Mouse (Mus musculus): ENCODE measurements around the gene Zar1.
A peak's percentile ranks its signal among the peaks of the same experiment; 100 is the strongest.
"Not testable (repeated sequence)": the region's sequence is repeated elsewhere in the genome, so short reads cannot be mapped to it uniquely, and the experiment has no call there.

Zar1 gene

DNA sequence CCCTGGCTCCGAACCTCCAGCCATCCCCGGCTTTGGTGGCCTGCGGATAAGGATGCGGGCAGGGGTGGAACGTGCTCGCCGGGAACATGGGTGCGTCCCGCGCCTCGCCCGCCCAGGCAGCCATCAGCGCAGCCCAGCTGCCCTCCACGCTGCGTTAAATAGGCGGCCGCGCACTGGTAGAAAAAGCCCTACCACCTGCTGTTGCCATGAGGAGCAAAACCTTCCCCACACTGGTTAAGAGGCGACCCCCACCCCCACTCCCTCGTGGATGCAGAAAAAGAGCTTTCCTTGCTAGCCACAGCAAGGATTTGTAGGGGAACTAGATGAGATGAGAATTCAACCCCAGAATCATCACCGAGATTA is at the start of gene Zar1:
Zar1 (minus strand) TSS at position 285 of the 363 bp plus-strand sequence.
- not testable (repeated sequence) for DNase-seq

DNA sequence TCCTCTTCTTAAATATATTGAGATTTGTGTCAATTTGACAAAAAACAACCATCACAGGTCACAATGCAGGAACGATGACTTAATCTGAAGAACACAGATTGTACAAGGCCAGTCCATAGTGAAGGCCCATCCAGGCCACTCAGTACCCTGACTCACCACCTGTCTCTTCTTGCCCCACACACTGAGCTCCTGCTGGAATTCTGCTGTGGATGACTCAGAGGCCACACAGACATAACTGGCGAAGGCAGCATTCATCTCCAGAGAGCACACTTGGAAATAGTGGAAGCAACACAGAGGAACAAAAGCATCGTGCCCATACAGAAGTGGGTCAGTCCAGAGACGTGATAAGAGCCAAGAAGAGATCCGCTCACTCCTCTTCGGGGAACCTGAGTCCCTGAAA is 49.0 kb upstream of the Zar1 start:
- DNase-seq: no peak

DNA sequence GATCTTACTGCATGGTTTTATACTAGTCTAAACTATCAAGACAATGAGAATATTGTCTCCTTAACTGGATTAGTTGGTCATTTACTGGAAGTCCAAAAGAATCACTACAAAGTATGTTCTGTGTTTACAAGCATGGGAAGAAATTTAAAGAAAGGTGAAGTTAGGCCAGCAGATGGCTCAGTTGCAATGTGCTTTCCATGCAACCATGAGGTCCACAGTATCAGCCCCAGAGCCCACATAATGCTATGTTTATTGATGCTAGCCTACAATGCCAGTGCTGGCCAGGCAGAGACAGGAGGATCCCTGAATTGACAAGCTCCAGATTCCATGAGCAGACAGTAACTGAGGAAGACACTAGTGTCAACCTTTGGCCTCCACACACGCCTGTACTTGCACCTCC is 40.0 kb upstream of the Zar1 start:
- DNase-seq: no peak

DNA sequence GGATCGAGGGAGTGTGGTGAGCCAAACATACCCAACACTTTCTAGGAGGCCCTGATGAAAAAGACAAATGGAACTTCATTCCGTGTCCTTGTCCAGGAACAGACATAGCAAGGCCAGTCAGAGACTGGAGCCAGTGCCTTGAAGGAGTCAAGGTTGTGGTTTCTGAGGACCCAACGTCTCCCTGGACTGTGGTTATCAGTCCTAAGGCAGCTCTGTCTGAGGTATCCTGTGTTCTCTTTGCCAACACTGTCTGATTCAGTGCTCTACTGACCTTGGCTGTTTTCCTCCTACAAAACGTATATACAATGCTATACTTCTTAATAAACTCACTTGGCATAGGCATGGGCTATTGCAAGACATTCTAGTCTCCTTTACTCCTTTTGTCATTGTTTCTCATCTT is 36.4 kb upstream of the Zar1 start:
- no peak for DNase-seq

DNA sequence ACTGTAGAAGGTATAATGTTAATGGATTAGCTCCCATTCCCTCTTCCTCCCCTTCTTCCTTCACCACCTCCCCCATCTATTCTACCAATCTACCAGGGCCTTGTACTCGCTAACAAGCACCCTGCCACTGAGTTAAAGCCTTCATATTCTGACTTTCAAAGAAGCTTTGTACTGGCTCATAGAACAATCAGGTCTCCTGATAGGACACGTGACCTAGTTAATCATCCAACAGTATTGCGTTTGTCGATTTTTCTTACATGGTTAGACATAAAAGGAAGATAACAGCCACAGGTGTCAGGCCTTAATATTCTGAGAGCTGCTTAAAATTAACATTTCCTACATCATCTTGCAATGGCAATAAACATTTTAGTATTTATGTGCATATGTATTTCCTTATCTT is 22.1 kb upstream of the Zar1 start:
- no peak for DNase-seq

DNA sequence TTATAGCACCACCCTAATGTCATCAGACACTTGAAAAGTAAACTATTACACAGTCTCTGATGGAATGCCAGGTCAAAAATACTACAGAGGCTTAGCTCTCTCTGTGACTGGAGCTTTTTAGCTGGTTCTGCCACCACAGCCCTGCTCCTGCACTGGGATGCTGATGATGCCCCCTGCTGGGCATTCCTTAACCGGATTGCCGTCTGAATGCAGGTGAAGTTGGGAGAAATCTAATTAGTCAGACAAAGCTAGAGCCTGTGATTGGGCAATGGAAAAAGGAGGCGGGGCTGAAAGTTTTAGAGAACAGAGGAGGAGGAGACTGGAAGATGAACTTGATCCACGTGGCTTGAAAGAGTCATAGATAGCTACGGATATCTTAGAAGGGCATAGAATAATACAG is 20.0 kb upstream of the Zar1 start:
- peak; percentile 75 for DNase-seq

DNA sequence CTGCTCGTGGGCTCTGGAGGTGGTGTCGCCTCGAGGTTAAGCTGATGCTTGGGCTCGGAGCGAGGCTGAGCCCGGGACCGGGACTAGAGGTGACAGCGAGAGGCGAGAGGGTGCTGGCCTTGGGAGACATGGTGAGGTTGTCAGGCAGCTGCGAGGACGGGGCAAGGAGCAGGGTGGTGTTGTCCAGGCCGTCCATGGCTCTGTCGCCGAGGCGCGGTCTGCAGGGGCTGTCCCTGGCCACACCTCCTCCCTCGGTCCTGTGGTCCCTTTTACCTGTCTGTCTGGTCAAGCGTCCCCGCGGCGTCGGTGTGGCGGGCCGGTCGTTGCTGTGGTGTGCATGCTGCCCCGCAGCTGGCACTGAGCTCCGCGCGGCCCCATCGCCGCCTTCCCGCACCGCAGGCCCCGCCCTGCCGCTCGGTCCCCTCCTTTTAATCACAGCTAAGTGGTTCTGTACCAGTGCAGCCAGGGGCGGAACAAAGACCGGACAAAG is 6.2 kb upstream of the Zar1 start, which contains the start of gene Gm5868:
Gm5868 (minus strand) TSS at position 360 of the 490 bp plus-strand sequence.
- DNase-seq: peak; percentile 9

DNA sequence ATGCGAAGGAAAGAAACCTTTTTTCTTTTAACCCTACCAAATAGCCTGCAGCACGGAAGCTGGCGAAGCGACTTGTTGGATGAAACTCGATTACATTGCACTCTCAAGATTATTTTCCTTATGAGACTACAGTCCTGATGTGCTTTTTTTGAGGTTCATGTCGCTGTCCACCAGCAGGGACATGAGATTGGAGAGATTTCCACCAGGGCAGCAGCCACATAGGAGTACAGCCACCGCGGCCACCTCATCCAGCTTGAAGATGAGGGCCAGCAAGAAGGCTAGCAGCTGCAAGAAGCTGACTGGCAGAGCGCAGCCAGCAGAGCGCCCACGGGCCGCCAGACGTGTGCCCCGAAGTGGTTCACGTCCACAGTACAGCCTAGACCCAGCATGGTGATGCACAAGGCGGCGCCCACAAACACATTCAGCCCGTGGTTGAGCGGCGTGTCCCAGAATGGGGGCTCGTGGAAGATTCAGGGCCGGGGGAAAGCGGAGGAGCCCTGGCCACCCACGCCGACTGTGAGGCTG is 5.7 kb upstream of the Zar1 start:
- not testable (repeated sequence) for DNase-seq

DNA sequence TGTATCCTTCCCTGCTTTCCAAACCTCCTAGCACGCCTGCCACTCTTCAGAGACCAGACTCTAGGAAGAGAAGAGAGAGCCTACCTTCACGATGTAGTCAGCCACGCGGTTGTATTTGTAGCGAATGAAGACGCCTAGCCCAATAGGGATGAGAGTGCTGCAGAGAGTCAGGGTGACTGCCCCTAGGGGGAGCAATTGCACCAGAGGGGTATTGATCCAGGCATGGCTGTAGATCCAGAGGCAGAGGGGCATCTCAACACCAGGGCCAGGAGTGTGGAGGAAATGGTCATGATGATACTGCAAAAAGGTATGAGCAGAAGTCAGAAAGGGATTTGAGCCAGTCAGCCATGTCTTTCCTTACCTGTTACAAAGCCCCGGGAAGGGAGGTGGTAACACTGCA is 5.1 kb upstream of the Zar1 start:
- not testable (repeated sequence) for DNase-seq

DNA sequence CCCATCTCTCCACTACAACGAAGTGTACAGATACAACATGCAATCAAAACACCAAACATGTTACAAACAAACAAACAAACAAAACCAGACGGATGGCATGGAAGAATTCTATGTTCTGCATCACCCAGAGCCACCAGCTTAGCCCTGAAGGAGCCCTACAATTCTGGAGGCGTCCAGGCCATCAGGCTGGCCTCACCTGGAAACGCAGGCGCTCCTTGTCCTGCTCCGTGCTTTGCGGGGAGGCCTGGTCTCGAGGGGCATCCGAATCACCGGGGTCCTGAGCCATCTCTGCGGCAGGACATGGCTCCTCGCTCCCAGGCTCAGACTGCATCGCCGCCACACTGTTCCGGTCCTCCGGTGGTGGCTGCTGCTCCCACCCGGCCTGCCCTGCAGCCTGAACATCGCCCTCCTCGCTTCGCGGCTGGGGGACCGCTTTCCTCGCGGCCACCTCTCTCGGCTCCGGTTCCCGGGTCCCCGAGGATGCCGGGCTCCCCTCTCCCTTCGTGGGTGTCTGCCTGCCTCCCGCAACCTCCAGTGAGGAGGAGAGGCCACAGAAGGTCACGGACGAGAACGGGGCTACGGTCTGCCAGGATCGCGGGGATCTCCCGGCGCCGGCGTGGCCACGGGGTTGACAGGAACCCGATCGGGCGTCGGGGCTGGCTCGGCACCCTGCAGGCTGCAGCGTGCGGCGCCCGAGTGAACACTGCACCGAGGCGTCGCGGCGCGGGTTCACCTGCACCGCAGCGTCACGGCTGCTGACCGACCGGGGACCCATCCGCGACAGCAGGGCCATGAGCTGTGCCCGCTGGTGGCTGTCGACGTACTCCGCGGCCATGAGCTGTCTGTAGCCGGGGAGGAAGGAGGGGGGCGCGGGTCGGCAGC is 725 bp downstream of the Zar1 start:
- DNase-seq: peak; percentile 13

DNA sequence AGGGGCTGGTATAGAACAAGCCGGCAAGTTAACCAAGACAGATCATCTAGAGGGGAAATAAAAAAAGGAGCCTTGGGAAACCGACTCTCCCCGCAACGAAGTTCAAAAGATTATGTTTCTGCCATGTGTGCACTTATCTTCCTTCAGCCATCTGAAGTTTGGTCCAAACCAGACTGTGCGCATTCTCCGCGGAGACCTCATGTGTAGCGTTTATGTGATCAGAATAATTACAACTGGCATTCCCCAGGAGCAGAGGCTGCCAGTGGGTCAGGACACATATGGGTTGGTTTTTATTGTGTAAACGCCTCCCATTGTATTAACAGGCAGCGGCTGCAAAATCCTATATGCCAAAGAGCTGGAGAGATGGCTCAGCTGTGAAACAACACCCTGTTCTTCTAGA is 1.5 kb downstream of the Zar1 start:
- not testable (repeated sequence) for DNase-seq

DNA sequence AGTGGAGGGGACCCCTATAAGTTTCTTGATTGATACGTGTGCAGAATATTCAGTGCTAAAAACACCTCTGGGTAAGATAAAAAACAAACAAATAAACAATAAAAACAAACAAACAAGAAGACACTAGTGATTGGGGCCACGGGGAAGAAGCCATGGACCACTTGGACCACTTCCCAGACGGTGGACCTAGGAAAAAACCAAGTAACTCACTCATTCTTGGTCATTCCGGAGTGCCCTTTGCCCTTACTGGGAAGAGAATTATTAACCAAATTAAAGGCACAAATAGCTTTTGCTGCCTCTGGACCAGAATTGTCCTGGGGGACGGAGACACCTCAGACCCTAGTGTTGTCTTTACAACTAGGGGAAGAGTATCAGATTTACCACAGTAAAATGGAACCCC is 15.4 kb downstream of the Zar1 start:
- DNase-seq: peak; percentile 29

DNA sequence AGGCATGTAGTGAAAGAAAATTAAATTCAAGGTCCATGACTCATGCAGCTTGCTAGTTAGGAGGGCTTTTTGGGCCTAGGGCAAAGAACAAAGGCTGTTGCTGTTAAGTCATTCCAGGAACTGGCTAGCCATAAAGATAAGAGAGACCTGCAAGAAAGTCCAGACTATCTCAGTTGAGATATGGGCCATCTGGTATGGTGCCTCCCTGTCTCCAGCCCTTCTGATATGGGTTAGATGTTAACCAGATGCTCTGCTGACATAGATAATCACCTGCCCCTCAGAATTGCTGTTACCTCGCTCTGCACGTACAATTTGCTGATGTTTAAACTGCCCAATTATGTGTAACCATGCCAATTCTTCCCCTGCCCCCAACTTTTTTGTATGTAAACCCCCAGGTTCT is 17.9 kb downstream of the Zar1 start:
- not testable (repeated sequence) for DNase-seq

DNA sequence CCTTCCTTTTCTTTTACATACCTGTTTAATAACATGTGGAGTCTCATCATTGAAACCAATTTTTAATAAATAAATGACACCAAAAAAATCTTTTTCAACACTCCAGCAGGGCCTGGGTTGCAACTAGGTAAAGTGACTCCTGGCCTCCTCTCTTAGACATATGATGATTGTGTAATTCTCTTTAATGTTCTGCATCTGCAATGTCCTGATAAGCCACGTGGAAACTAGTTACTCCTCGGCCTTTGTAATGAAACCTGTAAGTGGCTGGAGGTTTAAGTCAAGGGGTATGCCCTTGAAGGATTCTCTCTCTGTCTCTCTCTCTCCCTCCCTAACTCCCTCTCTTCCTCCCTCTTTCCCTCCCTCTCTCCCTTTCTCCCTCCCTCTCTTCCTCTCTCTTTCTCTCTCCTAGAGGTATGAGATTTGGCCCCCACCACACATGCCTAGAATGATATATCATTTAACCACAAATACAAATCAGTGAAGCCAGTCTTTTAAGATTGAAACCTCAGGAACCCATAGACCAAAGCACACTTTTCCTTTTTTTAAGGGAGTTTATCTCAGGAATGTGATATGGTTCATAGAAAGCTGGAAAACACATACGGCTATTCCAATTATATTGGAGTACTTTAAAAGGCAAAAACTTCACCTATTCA is 20.0 kb downstream of the Zar1 start:
- DNase-seq: no peak

DNA sequence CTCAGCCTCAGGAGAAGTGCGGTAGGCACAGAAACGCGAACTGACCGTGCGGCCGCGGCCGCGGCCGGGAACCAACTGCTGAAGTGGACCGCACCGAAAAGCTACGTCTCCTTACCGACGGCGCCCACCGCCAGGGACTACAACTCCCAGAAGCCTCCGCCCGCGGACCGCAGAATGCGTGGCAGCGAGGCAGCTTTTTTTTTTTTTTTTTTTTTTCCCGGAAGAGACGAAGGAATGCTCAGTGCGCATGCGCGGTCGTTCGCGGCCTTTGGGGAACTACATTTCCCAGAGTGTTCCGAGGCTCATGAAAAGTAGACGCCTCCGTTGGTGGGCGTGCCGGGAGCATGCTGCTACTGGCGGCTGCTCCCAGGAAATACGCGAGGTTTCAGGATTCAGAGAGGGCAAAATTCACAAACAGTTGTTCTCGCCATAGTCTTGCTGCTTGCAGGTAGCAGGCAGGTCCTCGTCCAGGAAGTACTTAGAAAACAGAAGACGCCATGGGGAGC is 21.5 kb downstream of the Zar1 start, which contains the start of gene Nfxl1:
Nfxl1 (minus strand) TSS at position 141 of the 506 bp plus-strand sequence.
- DNase-seq: peak; percentile 99

DNA sequence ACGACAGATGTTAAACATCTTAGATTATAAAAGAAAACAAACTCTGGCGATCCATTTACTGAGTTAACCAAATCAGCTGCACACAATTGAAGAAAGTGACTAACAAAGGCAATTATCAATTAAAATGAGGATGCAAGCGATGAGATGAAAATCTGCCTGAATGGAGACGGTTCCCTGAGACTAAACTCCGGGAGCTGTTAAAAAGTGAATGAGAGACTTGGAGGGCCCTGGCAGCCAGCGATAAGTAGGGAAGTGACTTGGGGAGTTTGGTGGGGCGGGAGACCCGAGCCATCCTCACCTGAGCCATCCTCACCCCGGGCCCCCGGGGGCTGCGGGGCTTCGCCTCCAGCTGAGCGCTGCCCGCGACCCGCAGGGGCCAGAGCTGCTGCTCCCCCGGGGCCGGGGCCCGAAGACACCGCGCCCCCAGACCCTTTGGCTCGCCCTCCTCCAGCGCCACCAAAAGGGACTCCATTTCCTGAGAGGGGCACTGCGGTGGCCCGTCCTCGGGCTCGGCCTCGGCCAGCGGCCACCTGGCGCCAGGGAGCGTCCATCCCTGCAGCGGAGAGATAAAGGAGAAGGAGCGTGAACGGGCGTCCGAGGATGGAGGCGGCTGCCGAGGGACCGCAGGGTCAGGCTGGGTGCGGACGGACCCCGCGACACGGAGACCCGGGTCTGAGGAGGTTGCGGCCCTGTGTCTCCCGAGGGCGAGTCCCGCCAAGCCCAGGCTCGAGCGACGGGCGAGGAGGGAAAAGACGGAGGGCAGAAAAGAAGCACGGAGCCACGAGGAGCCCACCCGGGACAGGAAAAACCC is 22.1 kb downstream of the Zar1 start:
- DNase-seq: peak; percentile 63

DNA sequence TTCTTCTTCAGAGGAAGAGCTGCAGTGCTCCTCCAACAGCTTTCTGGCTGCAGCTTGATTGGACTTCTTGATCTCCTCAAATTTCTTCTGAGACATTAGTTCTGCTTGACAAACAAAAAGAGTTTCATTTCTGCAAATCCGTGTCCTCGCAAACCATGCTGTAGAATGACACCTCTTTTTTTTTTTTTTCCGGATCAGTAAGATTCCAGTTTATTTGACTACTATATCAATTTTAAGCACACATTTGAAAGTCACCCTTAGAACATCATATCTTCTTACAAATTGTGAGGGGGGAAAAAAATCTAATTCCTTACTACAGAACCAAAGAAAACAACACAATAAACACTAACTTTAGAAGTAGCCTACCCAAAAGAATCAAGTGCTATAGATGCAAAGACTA is 24.8 kb downstream of the Zar1 start:
- no peak for DNase-seq

DNA sequence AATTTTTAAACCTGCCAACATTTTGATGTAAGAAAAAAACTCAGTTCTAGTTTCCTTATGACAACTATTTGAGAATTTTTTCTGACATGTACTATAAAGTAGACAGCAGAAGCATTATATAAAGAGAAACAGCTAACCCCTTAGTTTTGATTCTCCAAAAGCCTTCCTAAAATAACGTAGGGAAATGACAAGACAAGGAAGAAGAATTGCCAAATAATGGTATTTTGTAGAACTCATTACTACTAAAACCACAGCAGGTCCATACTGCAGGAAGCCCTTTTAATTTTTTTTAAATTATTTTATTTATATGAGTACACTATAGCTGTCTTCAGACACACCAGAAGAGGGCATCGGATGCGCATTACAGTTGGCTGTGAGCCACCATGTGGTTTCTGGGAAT is 29.8 kb downstream of the Zar1 start:
- DNase-seq: no peak

DNA sequence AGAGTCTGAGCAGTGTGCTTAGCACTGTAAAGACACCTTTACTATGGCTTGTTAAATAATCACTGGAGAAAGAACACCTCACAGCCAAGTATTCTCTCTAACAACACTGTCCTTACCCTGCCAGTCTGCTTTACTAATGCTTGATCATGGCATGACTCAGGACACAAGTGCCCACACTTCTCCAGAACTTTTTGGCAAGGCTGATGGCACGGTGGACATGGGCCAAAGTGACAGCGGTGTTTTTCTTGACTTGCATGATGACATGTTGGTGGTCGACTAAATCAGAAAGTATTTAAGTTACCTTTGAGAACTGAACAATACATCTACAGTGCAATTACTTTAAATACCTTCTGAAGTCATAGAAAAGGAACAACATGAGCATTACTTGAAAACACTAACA is 52.2 kb downstream of the Zar1 start:
- no peak for DNase-seq

All from kidney, postnatal 10 days (tissue).